Mouse (Mus musculus): ENCODE data around the gene C1s1.
"Not testable (repeated sequence)": the region's sequence is repeated elsewhere in the genome, so short reads cannot be mapped to it uniquely, and the experiment has no call there.

C1s1 gene

DNA sequence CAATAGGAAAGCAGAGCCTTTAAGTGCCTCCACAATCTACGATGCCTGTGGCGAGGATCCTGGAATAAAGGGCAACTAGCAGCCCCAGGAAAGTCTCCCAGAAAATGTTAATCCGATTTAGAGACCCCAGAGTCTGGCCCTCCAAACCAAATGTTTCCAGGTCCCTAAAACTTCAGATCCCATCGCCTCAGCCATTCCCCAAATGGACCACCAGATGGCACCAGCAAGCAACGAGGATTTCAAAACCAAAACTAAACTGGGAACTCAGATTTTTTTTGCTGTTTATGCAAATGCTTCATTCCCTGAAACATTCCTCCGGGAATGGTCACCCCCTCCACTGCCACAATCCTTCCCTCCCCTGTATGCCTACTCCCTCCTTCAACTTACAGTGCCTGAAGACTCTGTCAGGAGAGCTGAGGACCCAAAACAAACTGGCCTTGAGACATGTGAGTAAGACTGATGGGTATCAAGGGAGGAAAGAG, 29.8 kb downstream of the C1s1 start, which contains the start of gene C1ra:
Gene C1ra, plus strand, starts transcription at position 51 of the 482 bp plus-strand sequence.
- peak; percentile 26 for DNase-seq (ENCODE audit: low read depth)

GRCm38 (mm10) chr6:124511936-124512335, 30.2 kb downstream of the C1s1 start:
- no peak for DNase-seq (ENCODE audit: low read depth)

DNA sequence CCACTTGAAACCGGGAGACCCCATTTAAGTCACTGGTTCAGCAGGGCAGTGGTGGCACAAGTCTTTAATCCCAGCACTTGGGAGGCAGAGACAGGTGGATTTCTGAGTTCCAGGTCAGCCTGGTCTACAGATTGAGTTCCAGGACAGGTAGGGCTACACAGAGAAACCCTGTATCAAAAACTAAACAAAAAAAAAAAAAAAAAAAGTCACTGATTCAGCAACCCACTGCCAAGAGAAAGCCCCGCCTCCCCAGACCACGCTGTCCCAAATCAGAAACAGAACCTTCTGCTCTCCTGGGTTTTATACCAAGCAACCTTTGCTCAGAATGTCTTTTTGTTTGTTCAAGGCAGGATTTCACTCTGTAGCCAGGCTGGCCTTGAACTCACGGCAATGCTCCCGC, 33.0 kb downstream of the C1s1 start:
- not testable (repeated sequence) for DNase-seq (ENCODE audit: low read depth)

GRCm38 (mm10) chr6:124508292-124508691, 33.9 kb downstream of the C1s1 start:
- no peak for DNase-seq (ENCODE audit: low read depth)

- no peak for DNase-seq (ENCODE audit: low read depth)
These were observed 35.2 kb downstream of the C1s1 start for GRCm38 (mm10) chr6:124506991-124507390.

DNA sequence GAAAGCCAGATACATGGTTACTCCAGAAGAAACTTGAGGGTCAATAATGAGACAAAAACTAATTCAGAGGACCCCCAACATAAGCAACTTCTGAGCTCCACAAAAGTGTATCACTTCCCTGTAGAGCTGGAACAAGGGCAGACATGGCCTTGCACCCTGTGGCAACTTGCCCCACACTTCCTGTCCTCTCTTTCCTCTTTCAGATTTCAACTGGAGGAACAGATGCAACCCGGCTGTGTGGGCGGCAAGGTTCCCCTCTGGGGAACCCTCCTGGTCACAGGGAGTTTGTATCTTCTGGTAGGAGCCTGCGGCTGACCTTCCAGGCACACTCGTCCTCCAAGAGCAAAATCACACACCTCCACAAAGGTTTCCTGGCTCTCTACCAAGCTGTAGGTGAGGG, 37.1 kb downstream of the C1s1 start:
- peak; percentile 25 for DNase-seq (ENCODE audit: low read depth)

DNA sequence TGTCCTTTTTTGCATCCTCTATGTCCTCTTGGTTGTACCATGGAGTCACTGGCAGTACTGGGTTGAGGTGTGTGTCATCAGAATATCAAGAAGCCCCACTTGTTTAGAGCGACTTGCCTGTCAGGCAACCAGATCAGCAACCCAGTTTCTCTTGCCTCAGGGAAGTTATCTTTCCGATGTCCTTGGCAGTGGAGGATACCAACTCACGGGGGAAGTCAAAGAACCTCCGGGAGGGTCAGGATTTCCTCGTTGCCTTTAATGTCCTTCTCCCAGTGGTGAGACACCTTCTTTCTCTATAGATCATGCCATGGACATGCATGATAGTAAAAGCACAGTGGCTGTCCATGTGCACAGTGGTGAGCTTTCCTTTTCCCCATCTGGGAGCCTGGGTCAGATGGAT, 40.1 kb downstream of the C1s1 start:
- DNase-seq (ENCODE audit: low read depth), result no peak

- DNase-seq (ENCODE audit: low read depth), result no peak
These were observed 40.7 kb downstream of the C1s1 start for GRCm38 (mm10) chr6:124501473-124501872.

DNA sequence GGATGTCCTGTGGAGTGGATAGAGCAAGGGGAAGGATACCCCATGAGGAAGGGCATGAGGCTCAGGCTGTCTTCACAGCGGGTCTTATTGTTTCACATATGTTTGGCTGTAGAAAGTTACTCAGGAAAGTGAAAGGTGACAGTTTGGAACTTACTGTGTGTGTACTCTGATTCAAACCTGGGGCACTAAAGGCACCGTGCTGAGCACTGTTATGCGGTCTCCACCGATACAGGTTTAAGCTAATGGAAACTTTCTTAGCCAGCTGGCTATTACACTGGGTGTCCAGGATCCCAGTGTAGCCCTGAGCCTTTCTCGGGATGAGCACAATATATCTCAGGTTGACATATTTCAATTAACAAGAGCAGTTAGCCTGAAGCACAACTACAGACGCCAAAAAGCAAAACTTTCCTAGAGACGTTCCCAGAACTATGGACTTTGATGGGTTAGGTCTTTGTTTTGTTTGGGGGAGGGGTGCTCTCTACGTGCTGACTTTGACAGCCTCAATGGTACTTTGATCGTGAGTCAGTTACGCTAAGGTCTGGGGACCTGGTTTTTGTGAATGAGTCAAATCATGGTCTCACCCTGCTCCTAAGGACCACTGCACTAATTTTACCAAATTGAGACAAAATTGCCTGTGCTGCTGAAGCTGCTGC, 42.1 kb downstream of the C1s1 start:
- no peak for DNase-seq (ENCODE audit: low read depth)

GRCm38 (mm10) chr6:124496054-124496453, 46.1 kb downstream of the C1s1 start:
- DNase-seq (ENCODE audit: low read depth), result no peak

DNA sequence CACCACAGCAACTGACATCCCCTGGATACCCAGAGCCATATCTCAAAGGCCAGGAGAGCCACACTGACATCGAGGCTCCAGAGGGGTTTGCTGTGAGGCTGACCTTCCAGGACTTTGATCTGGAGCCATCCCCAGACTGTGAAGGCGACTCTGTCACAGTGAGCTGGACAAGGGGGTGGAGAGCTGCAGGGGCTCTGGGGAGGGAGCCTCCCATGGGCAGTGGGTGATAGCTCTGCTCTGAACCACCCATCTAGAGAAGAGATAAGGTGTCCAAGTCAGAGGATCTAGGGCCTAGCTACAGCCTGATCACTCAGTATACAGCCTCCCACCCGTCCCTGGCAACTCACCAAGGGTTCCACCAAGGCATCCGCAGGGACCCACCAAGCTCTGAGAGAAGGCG, 48.3 kb downstream of the C1s1 start:
- DNase-seq (ENCODE audit: low read depth), result no peak

GRCm38 (mm10) chr6:124492842-124493561, 49.2 kb downstream of the C1s1 start, which contains the start of gene C1rl:
Gene C1rl, plus strand, starts transcription at chr6:124493113.
- peak; percentile 86 for DNase-seq (ENCODE audit: low read depth)

GRCm38 (mm10) chr6:124491427-124491826, 50.7 kb downstream of the C1s1 start:
- DNase-seq (ENCODE audit: low read depth), result no peak

- no peak for DNase-seq (ENCODE audit: low read depth)
These were observed 53.2 kb downstream of the C1s1 start for GRCm38 (mm10) chr6:124488952-124489351.

- DNase-seq (ENCODE audit: low read depth), result no peak
These were observed 54.6 kb downstream of the C1s1 start for GRCm38 (mm10) chr6:124487509-124487908.

- no peak for DNase-seq (ENCODE audit: low read depth)
These were observed 56.6 kb downstream of the C1s1 start for GRCm38 (mm10) chr6:124485414-124486144.

DNA sequence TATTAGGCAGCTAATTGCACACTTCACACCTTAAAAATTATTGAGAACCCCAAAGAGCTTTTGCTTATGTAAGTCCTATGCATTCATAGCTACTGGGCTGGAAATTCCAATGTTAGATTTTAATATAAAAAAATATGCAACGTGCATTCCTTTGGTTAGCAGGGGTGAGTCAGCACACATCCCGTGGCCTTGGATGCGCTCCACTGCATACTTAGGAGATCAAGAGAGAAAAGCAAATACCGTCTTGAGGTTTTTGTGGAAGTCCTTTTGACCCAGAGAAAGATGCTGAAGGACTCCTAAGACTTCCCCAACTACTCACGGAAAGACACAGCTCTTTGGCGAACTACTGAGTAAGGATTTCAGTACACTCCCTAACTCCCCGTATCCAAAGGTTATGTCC, 57.3 kb downstream of the C1s1 start:
- DNase-seq (ENCODE audit: low read depth), result no peak

DNA sequence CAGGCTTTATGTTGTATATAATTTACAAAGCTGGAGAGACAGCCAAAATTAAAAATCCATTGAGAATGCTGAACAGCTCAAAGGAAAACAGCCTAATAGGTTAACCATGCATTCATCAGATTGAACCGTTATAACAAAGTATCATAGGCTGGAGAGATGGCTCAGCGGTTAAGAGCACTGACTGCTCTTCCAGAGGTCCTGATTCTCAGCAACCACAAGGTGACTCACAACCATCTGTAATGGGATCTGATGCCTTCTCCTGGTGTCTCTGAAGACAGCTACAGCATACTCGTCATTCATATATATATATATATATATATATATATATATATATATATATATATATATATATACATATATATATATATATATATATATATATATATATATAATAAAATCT, 58.3 kb downstream of the C1s1 start:
- not testable (repeated sequence) for DNase-seq (ENCODE audit: low read depth)

DNA sequence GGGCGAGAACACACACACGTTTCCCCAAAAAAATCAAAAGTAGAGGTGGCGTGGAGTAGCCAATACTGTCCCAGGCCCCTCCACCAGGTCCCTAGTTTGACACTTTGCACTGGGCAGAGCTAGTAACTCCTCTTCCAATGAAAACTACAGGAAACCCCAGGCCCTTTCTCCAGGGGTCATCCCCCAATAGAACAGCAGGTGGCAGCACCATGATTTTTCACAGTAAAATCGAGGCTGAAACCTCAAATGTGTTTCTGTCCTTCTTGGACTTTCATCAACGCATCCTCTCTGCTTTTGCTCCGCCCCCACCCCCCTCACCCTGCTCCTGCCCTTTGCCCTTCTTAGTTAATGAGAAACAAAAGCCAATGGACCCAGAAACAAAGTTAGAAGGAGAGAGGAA, 60.6 kb downstream of the C1s1 start:
- DNase-seq (ENCODE audit: low read depth), result peak; percentile 50
